Mouse (Mus musculus): ENCODE measurements around the gene Nrf1.

The Nrf1 gene

DNA sequence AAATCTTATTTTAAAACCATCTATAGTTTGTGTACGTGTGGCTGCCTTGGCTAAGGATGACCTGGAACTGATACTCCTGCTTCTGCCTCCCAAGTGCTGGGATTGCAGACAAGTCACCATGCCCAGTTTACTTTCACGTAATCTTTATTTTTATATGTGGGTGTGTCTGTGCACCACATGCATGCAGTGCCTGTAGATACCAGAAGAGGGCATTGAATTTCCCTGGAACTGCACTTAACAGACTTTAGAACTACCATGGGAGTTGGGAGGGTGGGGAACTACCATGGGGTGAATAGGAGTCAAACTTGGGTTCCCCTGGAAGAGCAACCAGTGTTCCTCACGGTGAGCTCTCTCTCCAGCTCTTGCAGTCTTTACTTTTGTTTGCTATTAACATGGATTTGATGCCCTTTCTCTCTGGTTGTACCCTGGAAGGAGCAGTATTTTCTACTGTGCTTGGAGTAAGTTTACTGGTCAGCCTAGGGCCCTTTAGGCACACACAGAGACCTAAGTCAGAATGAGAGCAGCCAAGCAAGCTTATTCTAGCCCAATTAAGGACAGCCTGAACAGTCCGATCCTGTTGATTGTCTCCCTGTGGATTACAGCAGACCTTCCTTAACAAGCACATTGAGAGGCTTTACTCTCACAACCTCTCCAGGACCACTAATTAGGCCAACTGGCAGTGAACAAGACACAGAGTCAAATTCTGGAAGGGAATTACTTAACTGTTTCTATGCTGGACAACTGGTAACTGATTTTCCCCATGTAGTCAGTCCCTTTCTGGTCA lies 64.8 kb downstream of the Nrf1 start:
- TF ChIP-seq GATA4 (IDR thresholded peaks at IDR 0.05; ENCODE audit: insufficient replicate concordance, low read length): no peak

DNA sequence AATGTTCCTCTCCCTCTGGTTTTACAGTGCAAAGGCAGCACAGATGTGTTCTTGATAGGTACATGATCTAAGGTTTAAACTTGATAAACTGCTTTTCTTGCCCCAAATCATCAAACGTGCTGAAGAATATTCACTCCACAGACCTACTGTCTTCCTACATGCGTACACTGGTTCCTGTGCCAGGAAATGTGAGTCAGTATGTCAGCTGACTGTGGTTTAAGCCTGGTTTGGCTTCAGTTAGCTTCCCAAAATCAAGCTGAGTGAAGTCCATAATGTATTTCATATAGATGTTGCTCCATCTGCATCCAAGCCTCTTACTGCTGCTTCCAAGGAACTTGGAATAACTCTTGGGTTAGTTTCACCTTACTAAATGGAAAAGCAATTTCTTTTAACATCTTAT lies 66.3 kb downstream of the Nrf1 start:
- no peak for TF ChIP-seq GATA4 (IDR thresholded peaks at IDR 0.05; ENCODE audit: insufficient replicate concordance, low read length)

DNA sequence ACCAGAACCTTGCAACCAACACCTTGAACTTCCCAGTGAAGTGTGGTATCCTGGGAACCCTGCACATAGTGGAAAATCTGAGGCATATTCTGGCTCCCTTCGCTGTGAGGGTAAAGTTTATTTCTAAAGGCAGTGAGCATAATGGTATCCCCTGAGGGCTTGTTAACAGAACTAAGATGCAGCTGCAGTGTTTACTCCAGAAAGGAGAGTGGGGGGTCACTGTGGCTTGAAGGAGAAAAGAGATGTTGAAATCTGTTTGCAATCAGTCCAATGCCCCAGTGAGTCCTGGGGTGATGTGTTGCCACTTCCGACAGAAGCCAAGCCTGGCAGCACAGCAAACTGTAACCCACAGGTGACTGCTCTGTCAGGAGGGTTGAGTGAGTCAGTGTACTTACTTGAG lies 73.4 kb downstream of the Nrf1 start:
- no peak for TF ChIP-seq GATA4 (IDR thresholded peaks at IDR 0.05; ENCODE audit: insufficient replicate concordance, low read length)

DNA sequence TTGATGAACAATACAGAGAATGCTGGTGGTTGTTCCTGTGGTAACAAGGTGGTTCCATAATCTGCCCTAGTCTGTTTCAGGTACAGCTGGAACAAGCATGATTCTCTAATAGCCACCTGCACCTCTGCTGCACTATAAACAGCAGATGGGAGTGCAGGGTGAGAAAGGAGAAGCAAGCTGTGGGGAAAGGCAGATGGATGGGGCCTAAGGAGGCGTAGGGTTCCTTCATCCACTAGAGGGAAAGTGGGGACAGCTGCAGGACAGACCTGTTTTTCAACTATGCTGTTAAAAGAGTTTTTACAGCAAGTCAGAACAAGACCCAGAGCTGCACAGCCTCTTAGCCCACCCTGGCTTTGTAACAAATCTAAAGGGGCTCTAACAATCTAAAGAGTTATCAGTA lies 73.8 kb downstream of the Nrf1 start:
- TF ChIP-seq GATA4 (IDR thresholded peaks at IDR 0.05; ENCODE audit: insufficient replicate concordance, low read length): no peak

DNA sequence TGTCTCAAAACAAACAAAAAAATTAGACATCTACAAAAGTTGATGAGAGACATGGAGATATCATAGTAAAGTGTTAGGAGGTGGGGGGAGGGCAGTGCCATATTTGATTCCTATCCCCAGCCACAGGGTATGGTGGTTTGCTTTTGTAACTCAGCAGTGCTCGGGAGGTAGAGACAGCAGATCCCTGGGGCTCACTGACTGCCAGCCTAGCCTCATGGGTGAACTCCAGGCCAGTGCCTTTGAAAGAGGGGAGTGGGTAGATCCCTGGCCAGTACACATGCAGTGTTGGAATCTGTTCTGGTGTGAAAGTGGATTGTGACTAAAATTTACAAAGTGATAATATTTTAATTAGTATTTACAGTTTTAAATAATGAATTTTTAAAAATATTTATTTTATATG lies 75.6 kb downstream of the Nrf1 start:
- no peak for TF ChIP-seq GATA4 (IDR thresholded peaks at IDR 0.05; ENCODE audit: insufficient replicate concordance, low read length)

DNA sequence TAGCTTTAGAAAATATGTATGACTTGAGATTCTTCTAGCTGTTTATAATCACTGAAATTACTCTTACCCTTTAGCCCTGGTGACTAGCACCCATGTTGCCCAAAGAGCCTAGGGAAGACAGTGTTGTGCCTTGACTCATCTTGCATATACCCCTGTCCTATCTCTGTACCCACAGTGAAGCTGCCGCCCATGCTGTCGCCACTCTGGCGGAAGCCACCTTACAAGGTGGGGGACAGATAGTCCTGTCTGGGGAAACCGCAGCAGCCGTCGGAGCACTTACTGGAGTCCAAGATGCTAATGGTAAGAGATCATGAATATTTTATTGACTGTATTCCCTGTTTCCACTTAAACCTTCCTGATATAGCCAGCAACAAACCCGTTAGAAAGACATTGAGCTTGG lies 78.3 kb downstream of the Nrf1 start:
- no peak for TF ChIP-seq GATA4 (IDR thresholded peaks at IDR 0.05; ENCODE audit: insufficient replicate concordance, low read length)

DNA sequence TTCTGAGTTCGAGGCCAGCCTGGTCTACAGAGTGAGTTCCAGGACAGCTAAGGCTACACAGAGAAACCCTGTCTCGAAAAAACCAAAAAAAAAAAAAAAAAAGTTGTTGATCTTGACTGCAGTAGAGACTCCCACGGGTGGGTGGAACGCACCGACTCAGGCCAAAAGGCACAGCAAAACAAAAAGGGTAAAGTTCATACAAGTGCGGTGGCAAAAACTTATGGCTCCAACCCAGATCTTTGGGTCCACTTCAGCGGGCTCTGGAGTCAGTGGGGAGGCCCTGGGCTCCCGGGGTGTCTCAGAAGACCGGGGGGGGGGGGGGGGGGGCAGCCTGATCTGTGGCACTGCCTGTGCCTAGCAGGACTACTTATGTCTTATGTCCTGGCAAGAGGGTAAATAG lies 79.0 kb downstream of the Nrf1 start:
- no peak for TF ChIP-seq GATA4 (IDR thresholded peaks at IDR 0.05; ENCODE audit: insufficient replicate concordance, low read length)

DNA sequence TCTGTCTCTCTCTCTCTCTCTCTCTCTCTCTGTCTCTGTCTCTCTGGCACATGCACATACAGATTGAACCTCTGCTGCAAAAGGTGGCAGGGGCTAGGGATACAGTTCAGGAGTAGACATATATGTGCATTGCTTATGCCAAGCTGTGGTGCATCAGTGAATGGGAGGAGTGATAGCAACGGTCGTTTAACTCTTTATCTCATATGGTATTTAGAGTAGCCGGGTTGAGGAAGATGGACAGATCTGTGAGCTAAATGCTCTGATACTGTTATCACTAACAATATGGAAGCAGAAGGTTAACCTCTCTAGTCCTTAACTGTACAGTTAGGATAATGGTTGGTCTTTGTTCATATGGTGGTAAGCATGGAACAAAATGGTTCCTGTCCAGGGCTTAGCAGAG lies 84.6 kb downstream of the Nrf1 start:
- no peak for TF ChIP-seq GATA4 (IDR thresholded peaks at IDR 0.05; ENCODE audit: insufficient replicate concordance, low read length)

DNA sequence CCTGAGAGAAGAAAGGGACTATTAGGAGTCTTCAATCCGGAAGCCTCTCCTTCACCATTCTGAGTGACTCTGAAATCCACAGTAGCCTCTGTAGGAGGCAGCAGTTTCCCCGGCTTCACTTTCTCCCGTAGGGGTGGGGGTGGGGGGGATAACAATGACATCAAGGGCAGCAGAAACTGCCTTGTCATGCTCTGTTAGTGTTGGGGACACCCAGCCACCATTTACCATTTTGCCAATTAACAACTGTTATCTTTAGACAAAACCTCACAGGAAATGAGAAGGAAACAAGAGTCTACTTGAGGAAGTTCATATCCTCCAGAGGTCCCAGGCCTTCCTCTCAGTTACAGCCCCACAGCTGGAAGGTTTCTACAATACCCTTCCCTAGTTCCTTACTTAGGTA lies 87.8 kb downstream of the Nrf1 start:
- TF ChIP-seq GATA4 (IDR thresholded peaks at IDR 0.05; ENCODE audit: insufficient replicate concordance, low read length): no peak

DNA sequence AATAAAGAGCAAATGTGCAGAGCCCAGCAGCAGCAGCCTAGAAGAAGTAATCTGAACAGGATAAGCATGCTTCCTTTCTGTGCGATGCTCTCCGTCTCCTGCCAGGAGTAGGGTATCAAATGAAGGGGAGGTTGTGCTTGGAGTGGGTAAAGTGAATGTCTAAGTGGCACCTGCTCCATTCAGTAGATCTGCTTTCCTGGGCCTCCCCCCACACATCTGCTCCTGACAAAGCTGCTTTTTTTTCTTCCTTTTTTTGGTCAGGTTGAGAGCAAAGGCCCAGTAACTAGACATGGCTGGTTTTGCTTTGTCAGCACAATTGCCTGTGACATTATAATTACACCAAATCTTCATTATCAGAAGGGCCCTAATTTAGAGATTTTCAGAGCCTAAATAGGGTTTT lies 89.4 kb downstream of the Nrf1 start:
- no peak for TF ChIP-seq GATA4 (IDR thresholded peaks at IDR 0.05; ENCODE audit: insufficient replicate concordance, low read length)

DNA sequence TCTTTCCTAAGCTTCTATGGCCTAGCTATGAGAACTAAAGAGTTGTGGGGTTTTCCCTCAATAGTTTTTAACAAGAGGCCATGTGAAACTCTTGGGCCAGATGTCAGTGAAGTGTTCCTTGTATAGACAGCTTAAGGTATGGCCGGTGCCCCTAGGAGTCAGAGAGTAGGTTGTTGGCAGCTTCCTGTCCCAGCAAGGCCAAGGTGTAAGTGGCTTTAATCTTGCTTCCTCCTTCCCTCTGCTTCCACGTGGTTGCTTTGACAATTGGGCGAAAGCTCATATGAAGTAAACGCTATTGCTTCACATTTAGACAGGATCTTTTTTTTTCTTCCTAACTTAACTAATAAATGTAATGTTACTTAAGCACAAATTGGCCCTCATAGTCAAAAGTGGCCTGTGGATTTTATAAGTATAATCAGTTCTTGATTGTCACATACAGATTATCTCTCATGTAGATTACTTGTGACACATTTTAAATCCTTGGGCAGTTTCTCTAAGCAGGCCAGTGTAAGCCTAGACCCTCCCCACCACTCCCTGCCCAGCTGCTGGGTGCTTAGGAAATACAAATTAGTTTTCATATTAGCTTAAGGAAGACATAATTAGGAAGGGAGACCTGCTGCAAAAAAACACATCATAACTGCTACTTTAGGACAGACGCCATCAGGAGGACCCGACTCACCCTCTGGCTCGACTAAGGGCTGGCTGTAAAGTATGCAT lies 91.7 kb downstream of the Nrf1 start:
- TF ChIP-seq GATA4 (IDR thresholded peaks at IDR 0.05; ENCODE audit: insufficient replicate concordance, low read length): no peak

DNA sequence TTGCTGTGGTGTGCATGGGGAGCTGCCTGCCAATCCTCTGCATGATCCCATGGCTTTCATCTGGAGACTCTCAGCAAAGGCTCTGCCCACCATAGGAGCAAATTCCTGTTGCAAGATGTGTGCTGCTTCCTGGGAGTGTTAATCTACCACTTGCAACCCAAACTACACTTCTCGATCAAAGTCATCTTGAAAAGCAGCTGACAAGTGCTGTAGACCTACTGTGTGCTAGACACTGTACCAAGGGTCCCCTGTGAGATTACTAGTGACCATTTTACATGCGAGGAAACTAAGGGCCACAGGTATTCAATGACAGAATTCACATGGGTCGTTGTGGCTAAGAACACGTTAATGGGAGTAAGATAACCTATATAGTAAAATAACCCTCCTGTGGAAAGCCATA lies 95.5 kb downstream of the Nrf1 start:
- TF ChIP-seq GATA4 (IDR thresholded peaks at IDR 0.05; ENCODE audit: insufficient replicate concordance, low read length): no peak

DNA sequence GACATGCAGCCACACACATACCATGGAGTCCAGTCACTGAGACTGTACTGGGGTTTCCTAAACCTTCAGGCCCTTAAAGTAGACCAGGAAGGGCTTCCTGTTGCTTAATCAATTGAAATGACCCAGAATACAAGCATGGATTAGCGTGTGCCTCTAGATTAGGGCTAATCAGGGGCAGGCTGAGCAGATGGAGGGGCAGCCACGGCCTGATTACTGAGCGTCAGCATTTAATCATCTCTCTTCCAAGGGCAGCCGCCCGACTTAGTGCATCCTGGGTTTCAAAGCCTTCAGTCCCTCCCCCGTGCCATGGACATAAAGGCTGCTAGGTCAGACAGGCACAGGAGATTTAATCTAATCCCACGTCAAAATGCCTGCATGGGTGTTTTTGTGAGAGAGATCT lies 99.3 kb downstream of the Nrf1 start:
- TF ChIP-seq GATA4 (IDR thresholded peaks at IDR 0.05; ENCODE audit: insufficient replicate concordance, low read length): no peak

DNA sequence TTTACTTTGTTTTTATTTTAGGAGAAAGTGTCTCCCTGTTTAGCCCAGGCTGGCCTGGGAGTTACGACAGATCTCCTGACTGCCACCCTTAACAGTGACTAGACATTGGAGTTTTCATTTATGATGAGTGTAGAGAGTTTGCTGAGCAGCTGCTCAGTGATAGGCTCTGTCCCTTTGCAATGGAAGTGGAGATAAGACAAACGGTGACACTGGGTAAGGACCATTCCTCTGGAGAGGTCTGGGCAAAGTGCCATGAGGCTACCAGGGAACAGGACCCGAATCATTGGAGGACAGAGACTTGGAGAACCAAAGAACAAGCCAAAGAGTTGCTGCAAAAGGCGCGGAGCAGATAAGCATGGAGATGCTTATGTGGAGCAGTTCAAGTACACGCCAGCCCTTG lies 100.0 kb downstream of the Nrf1 start:
- TF ChIP-seq GATA4 (IDR thresholded peaks at IDR 0.05; ENCODE audit: insufficient replicate concordance, low read length): no peak

DNA sequence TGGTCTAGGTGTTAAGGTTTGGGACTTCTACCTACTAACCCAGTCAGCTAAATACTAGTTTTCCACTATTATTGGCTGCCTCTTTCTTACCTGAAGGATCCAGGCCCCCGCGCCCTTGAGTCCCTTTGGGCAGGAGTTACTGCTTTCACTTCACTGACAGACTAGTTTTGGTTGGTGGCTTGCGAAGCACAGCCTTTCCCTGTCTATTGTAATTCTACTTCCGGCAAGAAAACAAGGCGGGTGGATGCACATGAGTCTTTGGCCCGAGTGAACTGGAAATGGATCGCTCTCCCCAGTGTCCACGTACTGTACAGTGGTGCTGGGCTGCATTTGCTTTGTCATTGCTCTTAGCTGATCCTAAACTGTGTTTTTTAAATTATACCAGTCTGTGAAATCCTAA lies 102.7 kb downstream of the Nrf1 start:
- no peak for TF ChIP-seq GATA4 (IDR thresholded peaks at IDR 0.05; ENCODE audit: insufficient replicate concordance, low read length)

DNA sequence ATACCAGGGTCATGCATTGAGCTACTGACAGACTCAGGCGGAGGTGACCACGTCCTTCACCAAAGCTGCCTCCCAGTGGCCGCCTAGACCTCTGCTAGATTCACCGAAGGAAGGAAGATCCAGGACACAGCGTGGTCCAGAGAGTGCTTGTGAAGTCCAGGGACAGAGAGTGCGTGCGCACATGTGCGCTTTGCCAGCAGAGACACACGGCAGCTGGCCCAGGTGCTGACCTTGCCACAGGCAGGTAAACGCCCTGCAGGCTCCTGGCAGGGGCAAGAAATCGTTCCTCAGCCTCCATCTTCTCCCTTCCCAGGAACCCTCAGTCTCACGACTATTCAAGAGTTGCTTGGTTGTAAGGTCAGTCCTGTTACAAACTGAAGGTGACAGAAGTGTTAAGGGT lies 104.4 kb downstream of the Nrf1 start:
- no peak for TF ChIP-seq GATA4 (IDR thresholded peaks at IDR 0.05; ENCODE audit: insufficient replicate concordance, low read length)

DNA sequence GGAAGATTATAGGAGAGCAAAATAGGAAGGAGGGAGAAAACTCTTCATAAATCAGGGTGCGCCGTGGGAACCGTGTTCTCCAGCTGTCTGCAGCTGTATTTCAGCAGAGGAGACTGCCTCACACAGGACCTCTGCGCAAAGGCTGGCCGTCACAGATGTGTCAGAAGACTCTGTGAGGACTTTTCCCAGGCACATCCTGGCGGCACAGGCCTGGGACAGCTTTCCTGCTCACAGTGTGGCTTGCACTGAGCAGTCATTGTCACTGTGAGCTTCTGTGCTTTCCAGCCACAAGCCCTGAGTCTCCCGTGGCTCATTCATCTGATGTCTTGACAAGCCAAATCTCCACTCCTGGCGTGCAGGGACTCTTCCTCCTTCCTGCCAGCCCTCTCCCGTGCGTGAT lies 104.9 kb downstream of the Nrf1 start:
- no peak for TF ChIP-seq GATA4 (IDR thresholded peaks at IDR 0.05; ENCODE audit: insufficient replicate concordance, low read length)
